Mouse (Mus musculus) heart, embryonic 16.5 days (tissue): Measurements from ENCODE around the gene Pqlc3. TPM values are rescaled to one million over a fixed set of nuclear protein-coding genes. Genes with fewer than 3 reads are reported as not detected.

Experiments used
- ATAC-seq: fragments of 200-750 bp; cut with Nextera tagmentation; replicated peaks from 2 replicates; pipeline ENCODE4 v1.8.0; 2017; ENCODE audit warnings: moderate number of reproducible peaks; ENCODE audit not compliant: insufficient read depth, low FRiP score; ENCODE audit errors: extremely low read depth
- H3K27ac ChIP-seq: fragments of 300-500 bp; sonication (generic); 2 replicates; pipeline ENCODE4 v1.5.1; 2014; ENCODE audit warnings: mild to moderate bottlenecking, low read length, control low read depth, moderate library complexity
- H3K27me3 ChIP-seq: fragments of 300-500 bp; sonication (generic); 2 replicates; pipeline ENCODE4 v1.6.1; 2014; ENCODE audit warnings: low read length, mixed read lengths; ENCODE audit not compliant: control insufficient read depth, insufficient read depth
- H3K36me3 ChIP-seq: fragments of 300-500 bp; sonication (generic); 2 replicates; pipeline ENCODE4 v1.6.1; 2014; ENCODE audit not compliant: control insufficient read depth, insufficient read depth
- H3K4me1 ChIP-seq: fragments of 300-500 bp; sonication (generic); 2 replicates; pipeline ENCODE4 v1.6.1; 2014; ENCODE audit warnings: low read length, mixed read lengths; ENCODE audit not compliant: control insufficient read depth, insufficient read depth
- H3K4me2 ChIP-seq: fragments of 300-500 bp; sonication (generic); 2 replicates; pipeline ENCODE4 v1.6.1; 2014; ENCODE audit warnings: low read depth, mild to moderate bottlenecking, control low read depth, low read length
- H3K4me3 ChIP-seq: fragments of 300-500 bp; sonication (generic); 2 replicates; pipeline ENCODE4 v1.5.1; 2014; ENCODE audit warnings: mild to moderate bottlenecking, control low read depth, low read length
- H3K9ac ChIP-seq: fragments of 300-500 bp; sonication (generic); 2 replicates; pipeline ENCODE4 v1.6.1; 2014; ENCODE audit warnings: low read length, control low read depth
- H3K9me3 ChIP-seq: fragments of 300-500 bp; sonication (generic); replicated peaks from 2 replicates; pipeline ENCODE4 v1.6.1; 2016; ENCODE audit warnings: low read length; ENCODE audit not compliant: control insufficient read depth
- WGBS: fragments of 180-500 bp; shearing (Covaris S2); extraction: QIAGEN DNeasy Blood & Tissue Kit; methylation state at CpG from one replicate; pipeline ENCODE4 v1.1.7; 2014; 5-methylcytosine and 5-hydroxymethylcytosine counted together
- polyA plus RNA-seq: library from polyadenylated mRNA; unstranded; fragments of >200 nt; fragmentation: Nextera tagmentation; extraction: Ambion mirVana; gene quantifications from 2 replicates; pipeline ENCODE4 v1.2.1, GENCODE M21; 2015

Gene Pqlc3
- polyA plus RNA-seq = 5.3 and 8.3 TPM in 2 replicates

GRCm38 (mm10) chr12:16999739-17000497, at the start of gene Pqlc3:
Gene Pqlc3, minus strand, starts transcription at chr12:17000408.
- H3K9ac ChIP-seq = peak within 1 kb of the TSS; percentile 74
- ATAC-seq = peak; percentile 89
- H3K4me3 ChIP-seq = peak within 1 kb of the TSS; percentile 75
- no peaks in the 10 kb centered on the region for H3K27me3 ChIP-seq
- peak within 1 kb of the TSS; percentile 33; the same call in 1 of the 2 replicates for H3K27ac ChIP-seq
- H3K9me3 ChIP-seq = no peaks in the 10 kb centered on the region
- H3K36me3 ChIP-seq = no peaks in the 10 kb centered on the region
- peak within 1 kb of the TSS; percentile 96 for H3K4me2 ChIP-seq
- WGBS = under 1% methylated on average over 53 of the region's 57 CpGs
- peaks cover 6% of the 10 kb centered on the region for H3K4me1 ChIP-seq

DNA sequence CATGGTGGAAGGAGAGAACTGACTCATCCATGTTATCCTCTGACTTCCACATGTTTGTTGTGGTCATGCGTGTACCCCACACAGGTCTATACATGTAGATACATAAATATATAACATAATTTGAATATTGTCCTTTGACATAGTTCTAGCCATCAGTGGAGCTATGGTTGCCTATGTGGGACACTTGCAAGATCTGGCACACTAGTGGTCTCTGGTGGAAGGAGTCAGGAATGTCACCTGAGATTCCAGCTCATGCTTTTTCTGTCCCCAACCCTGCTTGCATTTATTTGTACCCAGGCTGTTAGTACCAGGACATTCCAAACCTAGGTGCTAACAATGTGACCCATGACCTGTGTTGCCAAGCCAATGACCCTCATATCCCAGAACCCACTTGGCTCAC, 49.6 kb upstream of the Pqlc3 start:
- WGBS = 81% methylated on average over 1 of the region's 1 CpGs
- Histone ChIP-seq H3K27me3 (no peaks in the 10 kb centered on the region), H3K36me3 (no peaks in the 10 kb centered on the region), H3K4me2 (no peak overlapping the region), H3K4me3 (no peak overlapping the region), H3K4me1 (no peaks in the 10 kb centered on the region), H3K27ac (no peak overlapping the region), H3K9me3 (no peaks in the 10 kb centered on the region), H3K9ac (no peak overlapping the region)
- no peak for ATAC-seq

DNA sequence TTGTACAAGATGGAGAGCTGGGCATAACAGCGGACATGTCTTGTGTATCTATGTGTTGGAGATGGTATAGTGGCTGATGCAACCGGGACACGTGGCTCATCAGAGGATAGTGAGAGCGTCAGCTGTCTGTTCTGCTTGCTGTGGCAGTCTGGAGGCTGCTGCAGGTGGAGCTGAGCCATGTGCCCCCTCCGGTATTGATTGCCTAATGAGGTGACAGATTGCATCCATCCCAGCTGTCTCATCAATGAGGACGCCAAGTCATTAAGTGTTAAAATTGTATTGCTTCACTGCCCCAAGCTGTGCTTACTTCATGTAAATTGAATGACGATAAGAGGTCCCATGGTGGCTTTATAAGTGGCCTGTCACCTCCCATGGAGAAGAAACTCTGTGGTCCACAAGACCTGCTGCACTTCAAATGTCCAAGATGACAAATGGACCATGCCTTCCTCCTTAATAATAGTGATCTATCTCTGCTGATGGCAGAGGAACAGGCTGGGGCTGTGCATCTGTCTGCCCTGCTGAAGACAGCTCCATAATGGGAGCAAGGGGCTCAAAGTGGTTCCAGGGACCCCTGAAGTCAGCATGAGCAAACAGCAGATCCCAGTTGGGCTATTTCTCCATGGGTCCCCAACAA, 48.9 kb upstream of the Pqlc3 start:
- Histone ChIP-seq H3K27me3 (no peaks in the 10 kb centered on the region), H3K36me3 (no peaks in the 10 kb centered on the region), H3K4me3 (no peak overlapping the region), H3K27ac (no peak overlapping the region), H3K4me1 (no peaks in the 10 kb centered on the region), H3K4me2 (no peak overlapping the region), H3K9me3 (no peaks in the 10 kb centered on the region), H3K9ac (no peak overlapping the region)
- 71% methylated on average over 7 of the region's 7 CpGs for WGBS
- ATAC-seq = no peak

- WGBS = 53% methylated on average over 5 of the region's 5 CpGs
- no peak for ATAC-seq
- H3K4me2 ChIP-seq = no peak overlapping the region
Measured at GRCm38 (mm10) chr12:17043311-17043710, 43.1 kb upstream of the Pqlc3 start.

GRCm38 (mm10) chr12:17040567-17040966, 40.4 kb upstream of the Pqlc3 start:
- no peak overlapping the region for H3K4me3 ChIP-seq
- no peaks in the 10 kb centered on the region for H3K27me3 ChIP-seq
- no peak overlapping the region for H3K27ac ChIP-seq
- no peaks in the 10 kb centered on the region for H3K9me3 ChIP-seq
- no peaks in the 10 kb centered on the region for H3K36me3 ChIP-seq
- WGBS = 31% methylated on average over 1 of the region's 1 CpGs
- H3K9ac ChIP-seq = no peak overlapping the region
- H3K4me2 ChIP-seq = no peak overlapping the region
- H3K4me1 ChIP-seq = no peaks in the 10 kb centered on the region
- ATAC-seq = no peak

More at GRCm38 (mm10) chr12:17043311-17043710, 43.1 kb upstream of the Pqlc3 start:
- Histone ChIP-seq H3K4me3 (no peak overlapping the region), H3K9ac (no peak overlapping the region), H3K27ac (no peak overlapping the region), H3K4me1 (no peaks in the 10 kb centered on the region), H3K27me3 (no peaks in the 10 kb centered on the region), H3K36me3 (no peaks in the 10 kb centered on the region), H3K9me3 (no peaks in the 10 kb centered on the region)

DNA sequence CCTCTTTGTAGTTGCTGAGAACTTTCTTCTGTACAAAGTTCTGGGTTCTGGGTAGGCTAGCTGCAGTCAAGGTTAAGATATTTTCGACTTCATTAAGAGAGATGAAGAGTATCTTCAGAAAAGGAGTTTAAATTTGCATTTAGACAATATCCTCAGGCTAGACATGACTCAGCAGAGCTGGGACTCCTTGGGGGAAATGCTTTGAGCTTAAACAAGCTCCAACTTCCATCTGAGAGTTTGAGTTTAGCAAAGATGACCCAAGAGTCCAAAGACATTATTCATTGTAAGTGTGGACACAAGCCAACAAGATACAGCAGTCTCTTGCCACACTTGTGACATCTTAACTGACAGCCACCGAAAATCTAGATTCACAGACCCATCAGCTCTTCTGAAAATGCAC, 39.2 kb upstream of the Pqlc3 start:
- H3K36me3 ChIP-seq = no peaks in the 10 kb centered on the region
- no peak overlapping the region for H3K9ac ChIP-seq
- no peak overlapping the region for H3K4me2 ChIP-seq
- no peak for ATAC-seq
- no peaks in the 10 kb centered on the region for H3K4me1 ChIP-seq
- H3K4me3 ChIP-seq = no peak overlapping the region
- H3K9me3 ChIP-seq = no peaks in the 10 kb centered on the region
- WGBS = 64% methylated on average over 2 of the region's 2 CpGs
- H3K27ac ChIP-seq = no peak overlapping the region
- no peaks in the 10 kb centered on the region for H3K27me3 ChIP-seq

GRCm38 (mm10) chr12:17038246-17038645, 38.0 kb upstream of the Pqlc3 start:
- WGBS = 69% methylated on average over 6 of the region's 6 CpGs
- no peak overlapping the region for H3K4me3 ChIP-seq
- H3K4me1 ChIP-seq = no peaks in the 10 kb centered on the region
- no peak overlapping the region for H3K4me2 ChIP-seq
- no peak overlapping the region for H3K27ac ChIP-seq
- no peak overlapping the region for H3K9ac ChIP-seq
- H3K9me3 ChIP-seq = no peaks in the 10 kb centered on the region
- no peak for ATAC-seq
- H3K36me3 ChIP-seq = no peaks in the 10 kb centered on the region
- H3K27me3 ChIP-seq = no peaks in the 10 kb centered on the region

GRCm38 (mm10) chr12:17037053-17037610, 36.9 kb upstream of the Pqlc3 start:
- Histone ChIP-seq H3K9ac (no peak overlapping the region), H3K36me3 (no peaks in the 10 kb centered on the region), H3K27me3 (no peaks in the 10 kb centered on the region), H3K4me3 (no peak overlapping the region), H3K4me2 (no peak overlapping the region), H3K9me3 (no peaks in the 10 kb centered on the region), H3K27ac (no peak overlapping the region), H3K4me1 (no peaks in the 10 kb centered on the region)
- WGBS = 67% methylated on average over 14 of the region's 14 CpGs
- no peak for ATAC-seq

DNA sequence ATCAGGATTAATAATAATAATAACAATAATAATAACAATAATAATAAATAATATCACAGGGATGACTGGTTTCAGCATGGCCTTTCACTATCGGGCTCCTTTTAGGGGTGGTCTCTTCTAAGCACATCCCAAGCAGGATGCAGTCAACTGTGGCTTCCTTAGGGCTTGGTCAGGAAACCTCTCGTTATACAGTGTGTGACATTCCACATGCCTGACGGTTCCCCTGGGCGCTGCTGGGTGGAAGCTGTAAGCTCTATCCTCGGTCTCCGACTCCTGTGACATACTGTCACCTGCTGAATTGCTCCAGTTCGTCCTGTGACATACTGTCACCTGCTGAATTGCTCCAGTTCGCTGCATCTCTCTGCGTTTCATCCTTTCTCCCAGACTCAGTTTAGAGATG, 36.3 kb upstream of the Pqlc3 start:
- no peak for ATAC-seq
- H3K36me3 ChIP-seq = no peaks in the 10 kb centered on the region
- H3K9ac ChIP-seq = no peak overlapping the region
- no peak overlapping the region for H3K4me3 ChIP-seq
- H3K27ac ChIP-seq = no peak overlapping the region
- no peaks in the 10 kb centered on the region for H3K4me1 ChIP-seq
- WGBS = 51% methylated on average over 9 of the region's 9 CpGs
- H3K4me2 ChIP-seq = no peak overlapping the region
- H3K9me3 ChIP-seq = no peaks in the 10 kb centered on the region
- no peaks in the 10 kb centered on the region for H3K27me3 ChIP-seq
